Mouse (Mus musculus): ENCODE results near the gene Arl6.

GRCm38 (mm10) chr16:59569837-59570236 is 69.4 kb downstream of the Arl6 start:
- TF ChIP-seq CTCF (IDR thresholded peaks at IDR 0.05 in 2 of 3, conservative IDR thresholded peaks at IDR 0.05 in 1 of 3; ENCODE audit: control insufficient read depth in 1 of 3, insufficient read depth in 1 of 3, low read depth in 2 of 3, low read length in 3 of 3, poor library complexity in 1 of 3, severe bottlenecking in 1 of 3), result no peak
- TF ChIP-seq POLR2A (IDR thresholded peaks at IDR 0.05; ENCODE audit: control insufficient read depth in 1 of 2, insufficient read depth in 1 of 2, low read depth in 1 of 2, low read length in 2 of 2, poor library complexity in 1 of 2), result no peak
- TF ChIP-seq CHD2 (IDR thresholded peaks at IDR 0.05; ENCODE audit: low read length), result no peak
- TF ChIP-seq ETS1 (IDR thresholded peaks at IDR 0.05; ENCODE audit: low read depth, low read length), result no peak
- no peak for TF ChIP-seq ZC3H11A (IDR thresholded peaks at IDR 0.05; ENCODE audit: low read depth, low read length)
- TF ChIP-seq EP300 (IDR thresholded peaks at IDR 0.05; ENCODE audit: low read depth in 1 of 2, low read length in 2 of 2), result no peak
- no peak for TF ChIP-seq GATA1 (IDR thresholded peaks at IDR 0.05; ENCODE audit: low read depth, low read length)
- no peak for TF ChIP-seq JUND (IDR thresholded peaks at IDR 0.05; ENCODE audit: low read depth, low read length)
- no peak for TF ChIP-seq RCOR1 (IDR thresholded peaks at IDR 0.05; ENCODE audit: low read depth, low read length)

Data from MEL (cell line).